Mouse (Mus musculus) small intestine, adult 10 weeks (tissue): ENCODE data around the gene Nrcam. TPM values are rescaled to one million over a fixed set of nuclear protein-coding genes. Genes with fewer than 3 reads are reported as not detected.

Experiments used
- polyA plus RNA-seq: library from polyadenylated mRNA; stranded (reverse); fragments of 350-450 nt; fragmentation: Illumina TruSeq; extraction: RNeasy Lipid Tissue Mini Kit (QIAGEN cat#74804); gene quantifications from one replicate; pipeline ENCODE4 v1.2.3, GENCODE M21; 2014; ENCODE audit warnings: low replicate concordance

The Nrcam gene
- 1.0 TPM for polyA plus RNA-seq

GRCm38 (mm10) chr12:44328381-44329315 is at the start of gene Nrcam:
Nrcam (plus strand) TSS chr12:44328885.

Other genes starting within 250 kb of the Nrcam start
- 288 TPM for gene Dnajb9, start 118.6 kb upstream of the Nrcam start, polyA plus RNA-seq
- 128 TPM for gene Pnpla8, start 107.5 kb upstream of the Nrcam start, polyA plus RNA-seq